Mouse (Mus musculus) heart, postnatal 0 days (tissue): ENCODE measurements around the gene Tnr.

Experiments used
- CTCF ChIP-seq: IDR thresholded peaks from 2 replicates; pipeline ENCODE4 v1.5.1; 2016; ENCODE audit warnings: antibody characterized with exemption, control low read depth, low read depth
- EP300 ChIP-seq: IDR thresholded peaks from 2 replicates; pipeline ENCODE4 v1.6.1; 2016; ENCODE audit warnings: antibody characterized with exemption, low read depth

- no peak for TF ChIP-seq CTCF
- no peak for TF ChIP-seq EP300
These were observed 95.6 kb downstream of the Tnr start for GRCm38 (mm10) chr1:159619205-159619604.
